Mouse (Mus musculus) common myeloid progenitor, adult 5-6 weeks (primary cell): ENCODE results near the gene Kidins220. TPM values are rescaled to one million over a fixed set of nuclear protein-coding genes. Genes with fewer than 3 reads are reported as not detected.
A peak's percentile ranks its signal among the peaks of the same experiment; 100 is the strongest.

Source experiments
- ATAC-seq: replicated peaks from 2 replicates; pipeline ENCODE4 v1.8.0; 2016; ENCODE audit warnings: low read depth, mild to moderate bottlenecking, moderate TSS enrichment, inconsistent platforms; ENCODE audit not compliant: poor library complexity, severe bottlenecking
- total RNA-seq: library from RNA; stranded (forward); fragments of 200-1000, 187-1606 nt; gene quantifications from 2 replicates; pipeline ENCODE4 v1.2.3, GENCODE M21; 2017

Kidins220 gene
- total RNA-seq, 1 experiment from 2014 or later, result 66.0 TPM

GRCm38 (mm10) chr12:25100411-25101217 is 125.9 kb downstream of the Kidins220 start:
- ATAC-seq, result no peak

- no peak for ATAC-seq
These were observed 126.7 kb downstream of the Kidins220 start for GRCm38 (mm10) chr12:25101389-25101788.

GRCm38 (mm10) chr12:25103911-25104310 is 129.2 kb downstream of the Kidins220 start:
- ATAC-seq, result no peak

- ATAC-seq, result no peak
These were observed 129.8 kb downstream of the Kidins220 start for GRCm38 (mm10) chr12:25104541-25104940.

- ATAC-seq, result 0 out of 2 replicates have a peak, but pooled peaks have one; percentile 42
These were observed 134.1 kb downstream of the Kidins220 start for GRCm38 (mm10) chr12:25108865-25109264.

- ATAC-seq, result 0 out of 2 replicates have a peak, but pooled peaks have one; percentile 29
These were observed 135.4 kb downstream of the Kidins220 start for GRCm38 (mm10) chr12:25109971-25110681.

GRCm38 (mm10) chr12:25110682-25111078 is 136.0 kb downstream of the Kidins220 start:
- no peak for ATAC-seq

Other genes with a start within 250 kb of the Kidins220 start
- gene Mboat2, start 144.0 kb upstream of the Kidins220 start, total RNA-seq, result 8.0 and 9.0 TPM in 2 replicates
- gene Id2, start 122.2 kb downstream of the Kidins220 start, total RNA-seq, result 7.9 and 11.7 TPM in 2 replicates